Mouse (Mus musculus): Measurements from ENCODE around the gene Zfp160.
A peak's percentile ranks its signal among the peaks of the same experiment; 100 is the strongest.
"Not testable (repeated sequence)": the region's sequence is repeated elsewhere in the genome, so short reads cannot be mapped to it uniquely, and the experiment has no call there.

The Zfp160 gene

DNA sequence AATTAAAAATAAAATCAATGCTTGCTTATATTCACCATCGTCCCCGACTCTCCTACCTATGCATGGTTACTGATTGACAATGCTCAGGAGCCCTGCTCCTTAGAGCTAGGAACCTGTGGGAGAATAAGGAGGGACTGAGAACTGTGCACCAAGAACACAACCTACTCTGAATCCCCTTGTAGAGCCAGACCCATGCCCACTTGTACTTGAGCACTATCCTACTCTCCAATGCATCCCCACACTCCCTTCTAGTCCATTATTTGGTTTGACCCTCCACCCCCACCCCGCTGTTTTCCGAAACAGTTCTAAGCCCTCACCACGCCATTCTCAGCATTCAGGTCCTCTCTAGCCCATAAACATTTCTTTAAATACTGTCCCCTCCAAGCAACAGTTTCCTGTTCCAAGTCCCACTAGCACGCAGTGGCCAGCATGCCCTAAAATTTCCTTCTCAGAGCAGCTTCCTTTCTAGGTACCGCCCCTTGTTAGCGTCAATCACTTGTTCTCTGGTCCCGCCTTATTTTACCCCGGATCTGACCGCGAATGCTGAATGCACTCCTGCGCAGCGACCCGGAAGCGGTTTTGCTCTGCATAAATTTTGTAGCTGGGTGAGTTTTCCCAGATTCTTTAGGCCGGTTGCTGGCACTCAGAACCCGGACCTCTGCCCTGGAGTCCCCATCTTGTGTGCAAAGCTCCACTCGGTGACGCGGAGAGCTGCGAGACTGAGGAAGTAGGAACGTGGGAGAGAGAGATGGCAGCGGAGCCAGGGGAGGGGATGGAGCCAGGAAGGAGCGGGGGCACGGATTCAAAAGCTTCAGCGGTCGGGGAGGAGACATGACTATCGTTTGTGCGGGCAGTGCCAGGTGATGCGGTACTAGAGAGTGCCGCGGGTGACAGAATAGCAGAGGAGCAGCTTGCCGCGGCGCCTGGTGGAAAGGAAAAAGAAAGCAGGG, at the start of gene Zfp160:
Gene Zfp160 (plus strand): TSS at position 522 of the 950 bp plus-strand sequence.
- DNase-seq, result peak; percentile 88 to 91

DNA sequence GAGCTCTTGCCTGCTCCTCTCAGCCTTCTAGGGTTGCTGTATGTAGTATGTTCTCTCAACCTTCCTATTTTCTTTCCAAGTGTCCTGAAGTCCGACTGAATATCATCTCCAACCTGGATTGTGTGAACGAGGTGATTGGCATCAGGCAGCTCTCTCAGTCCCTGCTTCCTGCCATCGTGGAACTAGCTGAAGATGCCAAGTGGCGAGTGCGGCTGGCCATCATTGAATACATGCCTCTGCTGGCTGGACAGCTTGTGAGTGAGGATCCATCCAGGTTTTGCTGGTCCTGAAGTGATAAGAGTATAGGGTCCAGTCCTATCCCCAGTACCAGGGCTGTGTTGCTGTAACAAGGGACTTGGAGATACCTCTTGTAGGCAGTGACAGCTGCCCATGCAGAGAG, 48.3 kb upstream of the Zfp160 start:
- DNase-seq, result no peak

DNA sequence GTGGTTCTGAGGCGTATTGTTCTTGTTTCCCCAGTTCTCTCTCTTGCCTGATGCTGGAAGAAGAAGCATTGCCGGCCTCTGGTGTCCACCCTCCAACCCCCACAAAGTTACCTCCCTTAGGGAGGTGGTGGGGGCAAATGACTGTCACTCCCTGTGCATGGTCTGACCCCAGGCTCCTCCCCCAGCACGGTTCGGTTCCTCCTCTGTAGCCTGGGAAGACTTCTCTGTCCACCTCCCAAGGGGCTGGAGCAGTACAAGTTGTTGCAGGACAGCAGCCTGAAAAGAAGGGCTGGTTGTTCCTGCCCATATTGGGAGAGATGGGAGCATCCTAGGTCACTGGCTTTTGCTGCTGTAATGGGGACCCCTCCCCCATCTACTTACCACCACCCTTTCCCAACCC, 43.3 kb upstream of the Zfp160 start:
- DNase-seq, result no peak

DNA sequence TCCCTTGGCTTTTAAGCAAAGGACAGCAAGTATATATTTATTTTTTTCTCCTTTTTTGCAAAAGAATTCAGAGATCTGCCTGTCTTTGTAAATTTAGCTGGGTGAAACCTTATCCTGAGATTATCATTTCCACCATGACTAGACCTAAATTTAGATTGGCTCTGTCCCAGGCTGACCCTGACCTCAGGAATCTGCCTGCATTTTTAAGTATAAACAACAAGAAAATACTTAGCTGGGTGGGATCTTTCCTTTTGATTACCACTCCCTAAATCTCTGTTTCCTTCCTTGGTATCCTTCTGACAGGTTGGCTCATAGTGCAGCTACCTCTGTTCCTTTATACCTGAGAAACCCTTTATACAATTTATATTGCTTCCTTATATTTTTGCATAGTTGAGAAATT, 42.0 kb upstream of the Zfp160 start:
- no peak for DNase-seq

DNA sequence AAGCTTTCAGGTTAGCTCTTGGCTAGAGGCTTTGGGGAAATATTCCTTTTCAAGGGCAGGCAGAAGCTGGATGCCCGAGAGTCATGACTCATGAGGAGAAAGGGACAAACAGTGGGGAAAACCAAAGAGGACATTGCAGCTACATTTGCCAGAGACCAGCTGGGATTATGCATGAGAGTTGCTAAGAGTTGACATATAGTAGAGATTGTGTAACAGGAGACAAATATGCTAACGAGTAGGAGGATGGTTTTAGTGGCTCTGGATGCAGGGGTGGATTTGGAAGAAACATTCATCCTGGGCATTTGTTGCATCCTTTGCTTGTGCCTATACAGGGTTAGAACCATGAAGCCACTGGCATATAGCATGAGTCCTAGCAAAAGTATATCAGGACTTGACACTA, 15.0 kb upstream of the Zfp160 start:
- no peak for DNase-seq

DNA sequence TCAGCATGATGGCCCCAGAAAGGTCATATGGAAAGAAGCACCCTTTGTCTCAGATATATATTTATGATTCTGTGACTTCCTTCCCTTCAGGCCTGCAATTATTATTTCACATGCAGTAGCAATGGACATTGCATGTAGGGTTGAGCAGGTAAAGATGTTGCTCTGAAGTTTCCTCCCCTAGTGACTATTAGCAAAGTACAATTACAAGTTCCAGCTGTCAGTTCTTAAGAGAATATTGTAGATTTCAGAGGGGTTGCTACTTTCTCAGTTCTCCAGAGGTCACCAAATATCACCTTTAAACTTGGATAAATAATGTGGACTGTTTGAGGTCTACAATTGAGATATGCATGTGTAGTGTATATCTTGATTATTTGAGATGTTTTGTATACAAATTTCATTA, 12.3 kb upstream of the Zfp160 start, which contains the start of gene Vmn1r233:
Gene Vmn1r233 (minus strand): TSS at position 101 of the 400 bp plus-strand sequence.
- no peak for DNase-seq

DNA sequence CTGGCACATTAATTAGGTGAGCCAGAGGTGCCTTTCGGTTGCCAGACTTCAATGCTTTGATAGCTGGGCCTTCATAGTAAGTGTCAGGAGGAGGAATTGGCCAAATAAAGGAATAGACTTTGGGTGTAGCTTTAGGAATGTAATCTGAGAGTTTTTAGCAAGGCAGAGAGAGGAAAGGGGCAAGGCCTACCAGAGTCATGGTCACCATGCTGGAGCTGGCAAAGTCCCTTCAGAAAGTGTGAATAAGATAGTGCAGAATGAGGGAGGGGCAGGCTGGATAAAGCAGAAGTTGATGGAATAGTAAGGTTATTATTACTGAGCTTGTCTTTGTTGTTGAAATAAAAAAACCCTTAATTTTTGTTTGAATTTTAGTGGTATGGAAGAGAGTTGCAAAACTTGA, 1.0 kb downstream of the Zfp160 start:
- DNase-seq, result no peak

DNA sequence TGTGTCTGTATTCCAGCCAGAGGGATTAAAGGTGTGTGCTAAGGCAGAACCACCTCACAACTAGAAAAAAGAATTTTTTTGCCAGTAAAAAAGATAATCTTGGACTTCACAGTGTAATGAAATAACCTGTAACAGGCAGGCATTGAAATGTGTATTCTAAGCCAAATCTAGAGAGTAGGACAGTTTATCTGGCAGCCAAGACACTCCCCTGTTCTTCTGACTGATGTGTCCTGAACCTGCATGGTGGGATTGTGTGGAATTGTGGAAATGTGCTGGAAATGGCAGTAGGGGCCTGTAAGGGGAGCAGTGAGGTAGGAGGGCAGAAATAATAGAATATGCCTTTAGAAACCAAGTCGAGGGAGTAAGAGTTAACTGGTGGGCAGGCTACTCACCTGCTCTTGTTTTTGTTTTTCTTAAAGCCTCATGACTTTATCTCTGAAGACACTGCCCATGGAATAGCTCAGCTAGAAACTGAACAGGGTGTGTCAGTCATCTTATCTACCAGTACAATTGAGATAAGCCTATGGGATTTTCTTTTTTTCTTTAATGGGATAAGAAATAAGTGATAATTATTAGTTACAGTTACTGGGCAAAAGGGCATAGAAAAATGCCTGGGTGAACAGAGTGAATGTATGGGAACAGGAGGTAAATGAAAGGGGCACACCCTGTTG, 9.8 kb downstream of the Zfp160 start:
- no peak for DNase-seq

DNA sequence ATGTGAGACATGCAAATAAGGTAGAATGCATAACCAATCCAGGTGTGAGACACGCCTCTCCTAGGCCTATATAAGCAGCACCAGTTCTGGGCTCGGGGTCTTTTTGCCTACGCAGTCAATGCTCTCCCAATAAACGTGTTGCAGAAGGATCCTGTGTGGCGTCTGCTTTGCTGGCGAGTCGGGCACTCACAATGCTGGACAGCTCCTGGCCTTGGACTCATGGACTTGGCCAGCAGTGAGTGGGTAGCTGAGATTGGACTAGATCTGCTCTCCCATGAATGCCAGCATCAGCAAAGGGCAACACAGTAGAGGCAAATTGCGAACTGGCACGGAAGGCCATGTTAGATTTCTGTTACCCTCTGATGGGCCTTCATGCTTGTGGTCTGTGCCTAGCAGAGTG, 39.3 kb downstream of the Zfp160 start:
- not testable (repeated sequence) for DNase-seq

DNA sequence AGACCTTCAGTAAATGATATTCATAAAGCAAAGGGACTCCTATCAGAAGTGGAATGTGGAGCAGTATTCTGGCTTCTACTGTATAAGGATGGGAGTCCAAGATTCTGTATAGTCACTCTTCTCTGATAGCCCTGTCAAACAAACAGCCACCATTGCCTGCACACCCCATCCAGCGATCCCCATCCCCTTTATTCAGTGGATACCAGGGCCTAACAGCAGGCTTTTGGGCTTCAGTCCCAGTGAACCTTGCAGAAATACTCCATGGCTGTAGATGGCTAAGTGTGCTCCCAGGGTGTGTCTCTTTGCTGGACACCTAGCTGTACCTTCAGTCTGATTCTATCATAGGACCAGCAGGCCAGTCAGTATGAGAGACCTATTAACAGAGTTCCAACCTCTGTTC, 42.2 kb downstream of the Zfp160 start:
- no peak for DNase-seq

DNA sequence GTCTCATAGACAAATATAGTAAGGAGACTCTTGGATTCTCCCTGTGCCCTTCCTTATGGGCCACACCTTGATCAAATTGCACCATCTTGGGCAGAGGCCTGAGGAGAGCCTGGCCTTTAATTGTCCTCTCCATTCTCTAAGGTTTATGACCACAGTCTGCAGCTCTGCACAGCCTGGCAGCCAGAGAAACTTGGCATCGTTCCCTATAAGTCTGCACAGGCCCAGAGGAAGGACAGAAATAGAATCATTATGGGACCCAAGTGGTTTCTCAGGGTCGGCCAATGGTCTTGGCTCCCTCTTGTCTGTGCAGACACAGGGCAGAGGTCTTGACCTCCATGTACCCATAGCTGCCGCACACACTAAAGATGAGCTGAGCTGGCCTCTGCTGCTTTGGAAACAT, 42.6 kb downstream of the Zfp160 start:
- DNase-seq, result not testable (repeated sequence)

DNA sequence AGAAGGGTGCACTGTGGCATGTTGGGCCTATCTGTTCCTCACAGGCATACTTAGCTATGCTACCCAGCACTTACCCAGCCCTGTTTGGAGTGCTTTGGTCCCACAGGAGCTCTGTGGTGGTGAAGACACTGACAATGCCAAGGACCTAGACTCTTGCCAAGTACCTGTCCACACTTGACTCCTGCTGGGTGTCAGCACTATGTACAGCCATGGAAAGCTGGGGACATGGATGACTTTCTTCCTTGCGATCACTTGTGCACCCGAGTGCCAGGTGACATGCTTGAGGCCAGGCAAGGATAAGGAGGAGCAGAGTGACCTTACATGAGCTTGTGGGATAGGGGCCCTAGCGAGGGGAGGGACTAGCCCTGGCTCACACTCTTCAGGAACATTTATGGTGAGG, 43.2 kb downstream of the Zfp160 start:
- not testable (repeated sequence) for DNase-seq

DNA sequence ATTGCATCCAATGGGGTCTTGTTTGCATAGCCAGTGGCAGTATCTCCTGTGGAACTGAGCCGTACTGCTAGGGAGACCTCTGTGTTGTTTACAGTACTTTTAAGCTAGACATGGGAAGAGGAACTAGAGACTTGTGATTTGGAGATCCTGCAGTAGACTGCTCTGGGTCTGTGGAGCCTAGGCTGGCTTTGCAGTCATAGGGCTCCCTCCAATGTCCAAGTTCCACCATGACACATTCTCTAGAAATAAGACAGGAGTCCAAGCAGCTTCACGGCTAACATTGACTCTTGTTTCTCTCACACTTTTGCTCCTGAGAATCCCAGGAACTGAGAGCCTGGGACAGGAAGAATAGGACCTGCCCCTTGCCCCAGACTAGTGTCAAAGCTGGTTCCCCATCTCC, 44.6 kb downstream of the Zfp160 start:
- DNase-seq, result no peak

DNA sequence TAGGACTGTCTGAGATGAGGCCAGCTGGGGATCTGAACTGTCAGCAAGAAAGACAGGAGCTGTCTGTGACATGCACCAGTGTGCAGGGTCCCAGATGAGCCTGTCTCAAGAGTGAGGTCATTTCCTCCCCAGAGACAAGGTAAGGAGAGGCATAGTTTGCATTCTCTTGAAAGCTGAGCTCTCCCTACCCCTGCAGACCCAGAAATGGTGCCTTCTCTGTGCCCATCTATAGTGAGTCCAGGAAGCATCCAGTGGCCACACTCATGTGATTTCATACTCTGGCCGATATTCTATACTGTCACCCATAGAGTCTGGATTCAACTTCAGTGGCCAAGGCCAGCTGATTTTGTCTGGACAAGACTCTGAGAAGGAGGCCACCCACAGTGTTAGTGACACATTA, 46.4 kb downstream of the Zfp160 start:
- DNase-seq, result not testable (repeated sequence)

DNA sequence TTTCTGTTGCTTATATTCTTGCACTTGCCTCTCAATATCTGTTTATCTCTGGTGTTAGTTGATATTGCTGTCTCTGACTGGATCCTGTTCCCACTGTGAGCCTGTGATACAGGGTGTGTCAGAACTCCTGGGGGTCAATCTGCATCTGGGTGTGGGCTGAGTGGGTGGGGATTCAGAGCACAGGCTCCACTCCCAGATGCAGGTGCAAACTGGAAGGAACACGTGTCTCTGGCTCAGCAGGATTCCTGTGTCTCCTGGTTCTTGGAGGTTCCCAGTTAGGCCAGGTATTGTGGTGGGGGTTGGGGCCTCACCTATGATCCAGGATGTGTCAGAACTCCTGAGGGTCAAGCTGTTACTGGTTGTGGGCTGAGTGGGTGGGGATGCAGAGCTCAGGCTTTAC, 56.8 kb downstream of the Zfp160 start:
- no peak for DNase-seq

DNA sequence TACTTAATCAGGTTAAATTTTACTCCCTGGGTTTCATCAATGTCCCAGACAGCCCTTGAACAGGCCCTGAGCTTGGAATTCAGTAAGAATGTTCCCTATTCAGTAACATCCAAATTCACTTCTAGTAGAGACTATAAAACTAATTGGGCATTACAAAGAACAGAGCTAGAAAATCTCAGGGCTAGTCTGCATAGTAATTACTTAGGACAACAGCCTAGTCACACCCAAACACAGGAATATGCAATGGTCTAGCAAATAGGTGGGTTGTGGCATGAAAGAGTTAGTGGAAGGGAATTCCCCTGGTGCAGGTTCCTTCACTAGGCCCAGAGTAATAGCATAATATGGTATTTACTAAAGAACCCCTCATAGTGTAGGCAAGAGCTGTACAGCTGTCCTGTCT, 58.3 kb downstream of the Zfp160 start:
- no peak for DNase-seq

DNA sequence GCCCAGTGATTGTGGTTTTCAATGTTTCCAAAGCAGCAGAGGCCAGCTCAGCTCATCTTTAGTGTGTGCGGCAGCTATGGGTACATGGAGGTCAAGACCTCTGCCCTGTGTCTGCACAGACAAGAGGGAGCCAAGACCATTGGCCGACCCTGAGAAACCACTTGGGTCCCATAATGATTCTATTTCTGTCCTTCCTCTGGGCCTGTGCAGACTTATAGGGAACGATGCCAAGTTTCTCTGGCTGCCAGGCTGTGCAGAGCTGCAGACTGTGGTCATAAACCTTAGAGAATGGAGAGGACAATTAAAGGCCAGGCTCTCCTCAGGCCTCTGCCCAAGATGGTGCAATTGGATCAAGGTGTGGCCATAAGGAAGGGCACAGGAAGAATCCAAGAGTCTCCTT, 60.7 kb downstream of the Zfp160 start:
- not testable (repeated sequence) for DNase-seq

DNA sequence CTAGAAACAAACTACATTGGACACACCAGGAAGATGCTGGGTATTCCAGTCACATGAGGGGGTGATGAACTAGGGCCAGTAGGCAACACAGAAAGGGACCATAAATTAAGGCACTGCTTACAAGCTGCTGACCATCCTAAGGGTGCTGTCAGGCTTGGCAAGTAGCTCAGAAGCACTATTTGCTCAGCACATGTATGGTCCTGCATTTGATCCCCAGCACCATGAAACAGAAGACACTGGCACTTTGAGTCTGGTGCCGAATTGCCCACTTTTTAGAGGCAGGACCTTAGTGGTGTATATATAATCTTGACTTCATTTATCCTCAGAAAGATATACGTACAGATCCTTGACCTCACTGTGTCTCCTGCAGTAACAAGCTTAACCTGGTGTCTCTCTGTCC, 62.3 kb downstream of the Zfp160 start:
- DNase-seq, result not testable (repeated sequence)
